Mouse (Mus musculus): ENCODE results near the gene Osbpl8.

GRCm38 (mm10) chr10:111119756-111120155, 44.8 kb upstream of the Osbpl8 start:
- TF ChIP-seq CTCF (IDR thresholded peaks at IDR 0.05; ENCODE audit: extremely low read depth, insufficient read depth, low read length), result no peak
- no peak for TF ChIP-seq POLR2A (IDR thresholded peaks at IDR 0.05; ENCODE audit: extremely low read depth, insufficient read depth, low read length)

Data from cortical plate, adult 2 months (tissue).